Mouse (Mus musculus) lung, postnatal 4 days (tissue): ENCODE results near the gene Rnls.
A peak's percentile ranks its signal among the peaks of the same experiment; 100 is the strongest.

Experiments
- DNase-seq, 2 experiments: peaks; one replicate each; pipeline ENCODE4 v3.0.0; 2021

Gene Rnls

DNA sequence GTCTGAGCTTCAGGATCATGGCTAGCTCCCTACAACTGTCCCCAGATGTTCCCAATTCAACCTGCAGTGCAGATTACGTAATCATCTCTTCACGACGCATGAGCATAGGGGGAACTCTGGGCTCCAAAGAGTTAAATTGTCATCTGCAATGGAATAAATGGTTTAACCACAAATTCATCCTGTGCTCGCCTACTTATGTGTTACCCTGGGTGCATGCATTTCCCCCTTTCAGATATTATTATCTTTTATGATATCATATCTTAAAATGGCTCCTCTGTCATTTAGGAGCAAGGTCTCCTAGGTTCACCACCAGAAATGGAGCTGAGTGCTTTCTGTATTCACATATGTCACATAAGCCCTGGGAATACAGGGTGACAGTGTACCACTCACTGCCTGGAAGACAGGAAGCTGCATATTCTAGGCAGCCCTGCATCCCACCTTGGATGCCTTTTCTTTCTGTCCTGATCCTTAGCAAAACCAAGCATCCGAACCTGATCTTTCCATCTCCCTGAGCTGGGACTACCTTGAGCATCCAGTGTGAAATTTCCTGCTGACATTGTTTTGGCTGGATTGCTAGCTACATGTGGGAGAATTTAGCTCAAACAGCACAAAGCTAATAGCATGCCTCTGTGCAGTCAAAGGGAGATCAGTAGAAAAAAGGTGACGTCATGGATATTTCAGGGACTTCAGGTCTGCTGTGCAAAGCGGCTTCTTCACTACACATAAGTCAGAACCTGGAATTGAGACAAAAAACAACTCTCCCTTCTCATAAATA is 289.9 kb downstream of the Rnls start:
- no peak for DNase-seq

DNA sequence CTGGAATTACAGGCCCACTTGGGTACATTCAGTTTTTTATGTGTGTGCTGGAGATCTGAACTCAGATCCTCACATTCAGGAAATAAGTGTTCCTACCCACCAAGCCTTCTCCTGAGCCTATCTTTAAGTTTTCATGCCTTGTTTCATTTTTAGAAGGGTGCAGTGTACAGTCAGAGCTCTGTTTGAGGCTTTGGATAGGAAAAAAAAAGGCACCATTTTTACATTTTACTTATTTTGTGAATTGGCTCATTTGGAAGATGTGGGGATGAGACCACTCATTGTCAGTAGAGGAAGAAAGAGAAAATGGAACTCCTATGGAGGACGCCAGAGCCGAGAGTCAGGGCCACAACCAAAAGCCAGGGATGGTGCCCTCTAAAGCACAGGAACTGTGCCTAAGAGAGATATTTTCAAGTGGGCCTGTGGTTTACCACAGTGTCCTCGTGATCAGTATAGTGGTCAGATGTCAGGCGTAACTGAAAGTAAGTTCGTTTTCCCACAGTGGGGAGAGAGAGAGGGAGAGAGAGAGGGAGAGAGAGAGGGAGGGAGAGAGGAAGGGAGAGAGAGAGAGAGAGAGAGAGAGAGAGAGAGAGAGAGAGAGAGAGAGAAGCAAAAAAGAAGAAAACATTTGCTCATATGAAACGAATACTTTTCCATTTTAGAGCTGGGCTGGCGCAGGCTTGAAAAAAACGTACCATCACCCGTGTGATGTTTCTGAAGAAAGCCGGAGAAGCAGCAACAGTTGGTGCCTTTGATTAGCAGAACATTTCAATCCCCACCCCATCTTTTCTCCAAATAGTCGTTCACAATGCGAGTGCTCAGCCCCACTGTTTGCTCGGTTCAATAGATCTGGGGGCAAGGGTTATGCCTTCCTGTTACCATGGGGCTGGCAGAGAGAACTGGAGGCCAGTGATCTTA is 290.7 kb downstream of the Rnls start:
- DNase-seq = peak in 1 of 2 experiments; percentile 32

DNA sequence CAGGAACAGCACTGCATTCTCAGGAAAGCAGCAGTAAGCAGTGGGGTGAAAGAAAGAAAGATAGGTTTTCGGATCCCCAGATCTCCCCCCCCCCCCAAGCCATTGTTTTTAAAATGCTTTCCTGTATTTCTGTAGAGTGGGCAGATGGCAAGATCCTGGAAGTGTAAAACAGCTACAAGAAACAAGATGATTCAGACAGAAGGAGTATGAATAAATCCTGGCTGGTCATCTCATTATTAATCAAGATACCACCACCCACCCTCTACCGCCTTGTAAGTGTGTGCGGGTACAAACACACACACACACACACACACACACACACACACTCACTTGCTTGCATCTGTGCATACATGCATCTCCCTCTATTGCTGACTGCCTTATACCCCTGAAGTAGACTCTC is 291.5 kb downstream of the Rnls start:
- DNase-seq = no peak

DNA sequence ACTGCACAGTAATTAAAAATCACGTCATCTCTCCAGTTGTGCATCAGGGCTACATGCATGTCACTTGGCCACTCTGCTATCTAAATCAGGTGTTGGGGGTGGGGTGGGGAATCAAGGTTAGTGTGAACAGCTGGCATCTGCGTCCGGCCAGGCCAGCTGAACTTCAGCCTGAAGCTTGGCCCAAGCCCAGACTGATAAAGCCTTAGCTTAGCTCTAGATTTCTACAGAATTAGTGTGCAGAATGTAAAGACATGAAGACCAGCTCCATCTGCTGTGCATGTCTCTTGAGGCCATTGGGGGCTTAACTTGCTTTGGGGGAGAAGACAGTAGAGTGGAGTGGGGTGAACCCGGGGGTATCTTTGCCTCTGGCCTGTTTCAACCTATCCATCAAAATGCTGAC is 292.1 kb downstream of the Rnls start:
- DNase-seq = no peak

DNA sequence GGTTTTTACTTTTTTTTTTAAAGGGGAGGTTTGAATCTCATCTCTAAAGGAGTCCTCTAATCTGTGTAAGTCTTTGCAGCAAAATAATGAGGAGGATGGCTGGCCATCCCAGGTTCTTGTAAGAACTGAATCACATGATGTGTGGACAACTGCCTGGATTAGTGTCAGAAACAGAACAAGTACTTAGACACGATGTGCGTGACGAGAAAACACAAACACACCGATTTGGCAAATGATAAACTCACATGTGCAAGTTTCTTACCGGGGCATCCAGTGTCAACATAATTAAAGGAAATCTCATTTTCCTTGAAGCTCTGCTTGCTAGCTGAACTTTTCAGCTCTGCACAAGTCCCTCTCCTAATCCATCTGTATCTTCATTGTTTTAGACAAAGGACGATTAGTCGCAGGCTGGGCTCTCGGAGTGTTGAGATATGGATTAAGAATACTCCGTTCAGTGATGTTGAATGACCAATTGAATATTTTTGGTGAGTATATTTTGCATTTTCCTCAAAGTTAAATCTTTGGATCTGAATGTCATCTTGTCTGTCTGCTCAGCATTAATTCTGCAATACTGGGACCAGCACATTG is 292.8 kb downstream of the Rnls start:
- DNase-seq = no peak

DNA sequence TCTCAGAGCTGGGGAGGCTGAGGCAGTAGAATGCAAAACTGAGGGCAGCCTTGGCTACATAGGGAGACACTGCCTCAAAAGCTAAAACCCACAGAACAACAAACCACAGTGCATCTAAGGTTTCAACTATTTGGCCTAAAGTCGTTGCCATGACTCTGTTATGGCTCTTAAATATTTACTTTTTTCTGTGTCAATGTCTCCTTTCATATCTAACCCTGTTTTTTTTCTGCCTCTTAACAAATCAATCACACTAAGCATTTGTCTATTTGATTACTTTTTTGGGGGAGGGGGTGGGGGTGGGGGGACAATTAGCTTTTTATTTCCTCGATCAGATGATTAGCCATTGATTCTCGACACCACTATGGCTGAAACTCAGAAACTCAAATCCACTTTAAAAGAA is 294.4 kb downstream of the Rnls start:
- no peak for DNase-seq

DNA sequence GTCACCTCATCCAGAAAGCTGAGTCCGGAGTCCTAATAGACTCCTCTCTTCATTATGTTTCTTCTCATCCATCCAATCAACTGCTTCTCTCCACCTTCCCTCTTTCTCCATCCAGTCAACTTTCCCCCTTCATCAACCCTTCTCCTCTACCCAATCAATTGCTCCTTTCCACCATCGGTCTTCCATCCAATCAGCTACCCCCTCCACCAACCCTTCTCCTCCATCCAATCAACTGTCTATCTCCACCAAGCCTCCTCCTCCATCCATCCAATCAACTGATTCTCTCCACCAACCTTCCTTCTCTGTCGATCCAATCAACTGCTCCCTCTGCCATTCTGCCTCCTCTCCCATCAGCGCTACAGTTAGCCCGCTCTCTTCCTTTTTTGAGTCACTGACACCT is 295.5 kb downstream of the Rnls start:
- no peak for DNase-seq

DNA sequence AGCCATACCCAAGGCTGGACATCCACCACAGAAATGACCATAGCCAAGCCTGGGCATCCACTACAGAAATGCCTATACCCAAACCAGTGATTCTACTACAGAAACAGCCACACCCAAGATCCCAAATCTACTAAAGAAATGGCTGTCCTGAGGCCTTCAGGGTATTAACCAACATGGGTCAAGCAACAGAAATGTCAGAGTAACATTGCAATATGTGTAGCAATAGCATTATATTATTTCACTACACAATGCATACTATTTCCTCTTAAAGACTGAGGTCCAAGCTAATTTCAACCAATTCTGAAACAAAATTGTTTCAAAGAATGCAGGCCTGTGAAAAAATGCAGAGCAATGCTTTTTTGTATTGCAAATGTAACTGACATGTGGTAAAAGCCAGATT is 299.5 kb downstream of the Rnls start:
- DNase-seq = no peak

DNA sequence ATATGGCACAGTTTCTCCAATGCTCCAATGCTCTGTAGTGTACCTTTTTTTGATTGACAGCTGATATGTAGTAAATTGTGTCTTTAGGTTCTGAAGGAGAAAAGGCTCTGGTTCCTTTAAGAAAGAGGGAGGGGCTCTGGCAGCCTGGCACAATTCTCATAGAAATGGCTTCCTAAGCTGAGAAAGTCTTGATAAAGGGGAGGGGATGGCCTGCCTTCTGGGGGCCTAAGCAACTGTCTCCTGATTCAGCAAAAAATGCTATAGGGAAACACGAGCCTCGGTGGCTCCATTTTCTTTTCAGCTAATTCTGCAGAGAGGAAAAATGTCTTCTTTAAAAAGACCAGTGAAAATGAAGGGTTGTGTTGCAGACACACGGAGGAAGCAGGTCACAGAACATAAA is 300.8 kb downstream of the Rnls start:
- no peak for DNase-seq

DNA sequence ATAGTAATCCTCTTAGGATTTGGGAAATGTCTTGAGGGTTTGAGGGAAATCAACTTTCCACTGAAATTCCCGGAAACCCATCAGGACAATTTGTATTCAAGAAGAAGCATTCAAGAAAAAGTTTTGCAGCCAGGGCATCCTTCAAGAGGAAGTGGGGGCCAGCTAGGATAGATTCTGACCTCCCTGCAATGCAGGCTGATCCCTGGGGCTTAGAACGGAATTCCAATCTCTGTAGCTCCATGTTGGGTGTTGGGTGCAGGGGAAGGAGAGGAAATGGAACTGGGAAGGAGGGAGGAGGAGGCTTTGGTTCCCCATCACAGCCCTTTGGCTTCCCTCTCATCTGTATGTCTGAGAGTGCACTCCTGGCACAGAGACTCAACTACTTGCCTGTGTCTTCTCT is 303.2 kb downstream of the Rnls start:
- DNase-seq = peak in 1 of 2 experiments; percentile 21

DNA sequence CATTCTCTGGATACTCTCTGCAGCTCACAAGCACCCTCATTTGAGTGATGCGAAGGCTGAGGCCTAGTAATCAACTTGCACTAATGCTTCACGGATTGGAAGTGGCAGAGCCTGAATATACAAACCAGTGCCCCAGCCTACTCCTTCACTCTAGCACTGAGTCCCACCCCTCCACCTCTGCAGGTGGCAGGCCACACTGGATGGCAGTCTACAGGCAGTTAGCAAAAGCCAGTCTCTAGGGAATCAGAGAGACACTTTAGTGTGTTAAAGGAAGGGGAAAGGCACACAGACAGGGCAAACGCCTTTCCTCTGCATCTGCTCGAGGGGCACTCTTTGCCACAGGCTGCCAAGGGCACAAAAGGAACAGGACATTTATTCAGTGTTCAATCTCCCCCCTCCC is 304.1 kb downstream of the Rnls start:
- no peak for DNase-seq
